Mouse (Mus musculus): ENCODE results near the gene Mpzl2. TPM values are rescaled to one million over a fixed set of nuclear protein-coding genes. Genes with fewer than 3 reads are reported as not detected.
A peak's percentile ranks its signal among the peaks of the same experiment; 100 is the strongest.

Mpzl2 gene
- polyA plus RNA-seq, 1 experiment = 58.9 TPM

DNA sequence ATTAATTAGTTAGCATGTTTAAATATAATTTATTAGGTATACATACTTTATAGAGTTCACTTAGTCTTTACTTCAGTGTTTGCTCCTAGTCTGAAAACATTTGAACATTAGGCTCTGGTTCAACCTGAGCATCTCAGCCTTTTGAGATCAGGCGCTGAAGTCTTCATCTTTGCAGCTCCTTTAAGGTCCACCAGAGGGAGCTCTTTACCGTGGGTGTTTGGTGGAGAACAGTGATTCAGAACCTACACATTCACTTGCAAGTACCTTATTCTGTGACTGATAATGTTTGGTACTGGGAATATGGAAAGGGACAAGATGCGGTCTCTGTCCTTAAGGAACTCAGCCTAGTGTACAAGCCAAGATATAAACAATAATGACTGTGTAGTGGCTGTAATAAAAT lies 16.8 kb upstream of the Mpzl2 start:
- TF ChIP-seq POLR2A (IDR thresholded peaks at IDR 0.05; ENCODE audit: insufficient read depth, low read length) = no peak
- TF ChIP-seq EP300 (IDR thresholded peaks at IDR 0.05; ENCODE audit: insufficient read depth, low read depth, low read length) = no peak
- peak; percentile 27 for TF ChIP-seq CTCF (IDR thresholded peaks at IDR 0.05; ENCODE audit: low read depth, low read length)

DNA sequence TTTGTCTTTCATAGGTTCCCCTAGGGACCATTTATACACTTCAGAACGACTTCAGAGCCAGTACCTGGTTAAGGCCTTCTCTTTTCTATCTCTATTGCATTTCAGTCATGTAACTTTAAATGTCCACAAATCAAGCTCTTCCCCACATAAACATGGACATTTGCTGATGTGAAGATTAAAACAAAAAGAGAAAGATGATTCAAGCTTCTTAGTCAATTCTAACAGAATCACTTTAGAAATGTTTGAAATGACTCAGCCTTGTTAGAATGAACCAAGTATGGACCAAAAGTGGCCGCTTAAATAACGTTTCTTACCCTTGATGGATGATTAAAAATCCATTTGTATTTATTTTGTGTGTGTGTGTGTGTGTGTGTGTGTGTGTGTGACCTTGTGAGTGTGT lies 16.0 kb upstream of the Mpzl2 start:
- Histone ChIP-seq H3K4me3 (ENCODE audit: low read depth, low read length) (no peak overlapping the region), H3K4me1 (ENCODE audit: control insufficient read depth, insufficient read depth, low read length) (no peaks in the 10 kb centered on the region), H3K27ac (ENCODE audit: insufficient read depth, low read length) (no peak overlapping the region), H3K9me3 (replicated peaks; ENCODE audit: control insufficient read depth, insufficient read depth, low read length, poor library complexity, severe bottlenecking) (no peaks in the 10 kb centered on the region), H3K27me3 (ENCODE audit: control insufficient read depth, insufficient read depth, low read length, poor library complexity, severe bottlenecking) (no peaks in the 10 kb centered on the region), H3K9ac (ENCODE audit: low read depth, poor library complexity, severe bottlenecking) (no peak overlapping the region), H3K36me3 (ENCODE audit: control insufficient read depth, insufficient read depth, low read length, poor library complexity, severe bottlenecking) (no peaks in the 10 kb centered on the region)
- TF ChIP-seq POLR2A (IDR thresholded peaks at IDR 0.05; ENCODE audit: insufficient read depth, low read length) = no peak
- TF ChIP-seq EP300 (IDR thresholded peaks at IDR 0.05; ENCODE audit: insufficient read depth, low read depth, low read length) = no peak
- TF ChIP-seq CTCF (IDR thresholded peaks at IDR 0.05; ENCODE audit: low read depth, low read length) = no peak

More for the DNA sequence above, 16.8 kb upstream of the Mpzl2 start:
- Histone ChIP-seq H3K4me1 (ENCODE audit: control insufficient read depth, insufficient read depth, low read length) (no peaks in the 10 kb centered on the region), H3K27ac (ENCODE audit: insufficient read depth, low read length) (no peak overlapping the region), H3K36me3 (ENCODE audit: control insufficient read depth, insufficient read depth, low read length, poor library complexity, severe bottlenecking) (no peaks in the 10 kb centered on the region), H3K9ac (ENCODE audit: low read depth, poor library complexity, severe bottlenecking) (no peak overlapping the region), H3K4me3 (ENCODE audit: low read depth, low read length) (no peak overlapping the region), H3K27me3 (ENCODE audit: control insufficient read depth, insufficient read depth, low read length, poor library complexity, severe bottlenecking) (no peaks in the 10 kb centered on the region), H3K9me3 (replicated peaks; ENCODE audit: control insufficient read depth, insufficient read depth, low read length, poor library complexity, severe bottlenecking) (no peaks in the 10 kb centered on the region)

DNA sequence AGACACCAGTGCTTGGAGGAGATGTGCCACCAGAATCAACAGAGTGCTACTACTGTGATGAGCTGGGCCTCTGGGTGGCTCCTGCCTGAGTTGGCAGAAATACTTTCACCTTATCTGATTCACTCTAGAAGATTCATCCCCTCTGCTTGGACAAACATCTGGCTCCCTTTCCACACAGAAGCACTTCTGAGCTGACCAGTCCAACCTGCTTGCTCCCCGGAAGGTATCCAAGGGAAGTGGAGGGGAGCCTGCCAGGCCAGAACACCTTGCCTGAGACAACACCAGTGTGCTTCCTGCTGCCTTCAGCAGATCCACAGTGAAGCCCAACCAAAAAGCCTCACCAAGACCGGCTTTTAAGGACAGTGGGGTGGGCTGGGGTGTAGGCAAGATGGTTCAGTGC lies 15.4 kb upstream of the Mpzl2 start:
- no peaks in the 10 kb centered on the region for H3K9me3 ChIP-seq (replicated peaks; ENCODE audit: control insufficient read depth, insufficient read depth, low read length, poor library complexity, severe bottlenecking)
- H3K9ac ChIP-seq (ENCODE audit: low read depth, poor library complexity, severe bottlenecking) = no peak overlapping the region
- TF ChIP-seq EP300 (IDR thresholded peaks at IDR 0.05; ENCODE audit: insufficient read depth, low read depth, low read length) = no peak
- TF ChIP-seq CTCF (IDR thresholded peaks at IDR 0.05; ENCODE audit: low read depth, low read length) = no peak
- no peak for TF ChIP-seq POLR2A (IDR thresholded peaks at IDR 0.05; ENCODE audit: insufficient read depth, low read length)

DNA sequence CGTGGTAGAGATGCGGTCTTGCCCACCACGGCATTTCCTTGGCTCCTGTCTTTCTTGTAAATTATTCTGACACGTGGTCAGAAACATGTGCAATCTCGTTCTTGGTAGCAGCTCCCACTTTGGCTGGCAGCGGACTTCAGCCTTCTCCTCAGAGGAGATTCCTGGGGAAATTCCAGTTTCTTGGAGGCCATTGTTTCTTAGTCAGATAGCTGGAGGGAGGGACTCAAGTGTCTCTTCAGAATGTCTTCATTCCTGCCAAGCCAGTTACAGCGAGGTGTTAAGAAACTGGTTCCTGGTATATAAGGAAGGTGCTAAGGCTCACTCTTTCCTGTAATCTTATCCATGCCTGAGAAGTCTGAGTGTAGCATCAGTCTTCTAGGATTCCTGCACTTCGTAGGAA lies 12.2 kb upstream of the Mpzl2 start:
- no peak overlapping the region for H3K9ac ChIP-seq (ENCODE audit: low read depth, poor library complexity, severe bottlenecking)
- no peak overlapping the region for H3K27ac ChIP-seq (ENCODE audit: insufficient read depth, low read length)
- no peaks in the 10 kb centered on the region for H3K27me3 ChIP-seq (ENCODE audit: control insufficient read depth, insufficient read depth, low read length, poor library complexity, severe bottlenecking)
- H3K4me1 ChIP-seq (ENCODE audit: control insufficient read depth, insufficient read depth, low read length) = no peaks in the 10 kb centered on the region
- no peaks in the 10 kb centered on the region for H3K36me3 ChIP-seq (ENCODE audit: control insufficient read depth, insufficient read depth, low read length, poor library complexity, severe bottlenecking)
- H3K9me3 ChIP-seq (replicated peaks; ENCODE audit: control insufficient read depth, insufficient read depth, low read length, poor library complexity, severe bottlenecking) = no peaks in the 10 kb centered on the region
- no peak for TF ChIP-seq POLR2A (IDR thresholded peaks at IDR 0.05; ENCODE audit: insufficient read depth, low read length)
- TF ChIP-seq CTCF (IDR thresholded peaks at IDR 0.05; ENCODE audit: low read depth, low read length) = no peak
- TF ChIP-seq EP300 (IDR thresholded peaks at IDR 0.05; ENCODE audit: insufficient read depth, low read depth, low read length) = no peak
- no peak overlapping the region for H3K4me3 ChIP-seq (ENCODE audit: low read depth, low read length)

More for the DNA sequence above, 15.4 kb upstream of the Mpzl2 start:
- H3K36me3 ChIP-seq (ENCODE audit: control insufficient read depth, insufficient read depth, low read length, poor library complexity, severe bottlenecking) = no peaks in the 10 kb centered on the region
- H3K27ac ChIP-seq (ENCODE audit: insufficient read depth, low read length) = no peak overlapping the region
- no peaks in the 10 kb centered on the region for H3K27me3 ChIP-seq (ENCODE audit: control insufficient read depth, insufficient read depth, low read length, poor library complexity, severe bottlenecking)
- H3K4me3 ChIP-seq (ENCODE audit: low read depth, low read length) = no peak overlapping the region
- no peaks in the 10 kb centered on the region for H3K4me1 ChIP-seq (ENCODE audit: control insufficient read depth, insufficient read depth, low read length)

DNA sequence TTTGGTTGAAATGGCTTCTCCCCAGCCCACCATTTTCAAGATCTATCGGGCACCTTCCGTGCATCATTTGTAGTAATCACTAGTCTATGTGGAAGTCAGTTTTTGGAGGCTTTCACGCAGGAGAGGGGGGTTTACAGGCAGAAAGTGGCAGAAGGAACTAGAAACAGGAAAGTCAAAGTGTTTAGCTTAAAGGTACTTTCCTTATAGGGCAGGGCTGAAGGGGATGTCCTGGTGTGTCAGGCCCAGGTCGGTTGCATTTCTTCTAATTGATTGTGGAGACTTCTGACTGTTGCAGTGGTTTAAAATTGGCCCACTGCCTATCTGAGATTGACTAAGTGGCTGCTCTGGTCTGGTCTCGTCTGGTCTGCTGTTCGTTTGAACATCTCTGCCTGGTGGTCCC lies 9.3 kb upstream of the Mpzl2 start:
- H3K4me3 ChIP-seq (ENCODE audit: low read depth, low read length) = no peak overlapping the region
- H3K27me3 ChIP-seq (ENCODE audit: control insufficient read depth, insufficient read depth, low read length, poor library complexity, severe bottlenecking) = no peaks in the 10 kb centered on the region
- TF ChIP-seq CTCF (IDR thresholded peaks at IDR 0.05; ENCODE audit: low read depth, low read length) (no peak), POLR2A (IDR thresholded peaks at IDR 0.05; ENCODE audit: insufficient read depth, low read length) (no peak), EP300 (IDR thresholded peaks at IDR 0.05; ENCODE audit: insufficient read depth, low read depth, low read length) (no peak)
- no peaks in the 10 kb centered on the region for H3K9me3 ChIP-seq (replicated peaks; ENCODE audit: control insufficient read depth, insufficient read depth, low read length, poor library complexity, severe bottlenecking)
- H3K4me1 ChIP-seq (ENCODE audit: control insufficient read depth, insufficient read depth, low read length) = no peaks in the 10 kb centered on the region
- no peaks in the 10 kb centered on the region for H3K36me3 ChIP-seq (ENCODE audit: control insufficient read depth, insufficient read depth, low read length, poor library complexity, severe bottlenecking)
- H3K9ac ChIP-seq (ENCODE audit: low read depth, poor library complexity, severe bottlenecking) = no peak overlapping the region
- H3K27ac ChIP-seq (ENCODE audit: insufficient read depth, low read length) = no peak overlapping the region

DNA sequence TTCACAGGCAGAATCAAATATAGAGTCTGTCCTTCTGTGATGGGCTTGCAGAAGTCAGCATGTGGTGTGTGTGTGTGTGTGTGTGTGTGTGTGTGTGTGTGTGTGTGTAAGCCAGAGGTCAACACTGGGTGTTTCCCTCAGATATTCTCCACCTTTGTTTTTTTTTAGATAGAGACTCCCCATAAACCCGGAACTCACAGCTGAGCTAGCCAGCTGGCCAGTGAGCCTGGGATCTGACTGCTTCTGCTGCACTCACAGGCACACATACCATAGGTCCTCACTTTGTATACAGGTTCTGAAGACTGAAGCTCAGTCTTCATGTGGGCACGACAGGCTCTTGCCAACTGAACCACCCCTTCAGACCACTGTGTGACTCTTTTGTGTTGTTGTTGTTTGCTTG lies 7.3 kb upstream of the Mpzl2 start:
- Histone ChIP-seq H3K9me3 (replicated peaks; ENCODE audit: control insufficient read depth, insufficient read depth, low read length, poor library complexity, severe bottlenecking) (no peaks in the 10 kb centered on the region), H3K27ac (ENCODE audit: insufficient read depth, low read length) (no peak overlapping the region), H3K4me3 (ENCODE audit: low read depth, low read length) (no peak overlapping the region), H3K9ac (ENCODE audit: low read depth, poor library complexity, severe bottlenecking) (no peak overlapping the region), H3K36me3 (ENCODE audit: control insufficient read depth, insufficient read depth, low read length, poor library complexity, severe bottlenecking) (no peaks in the 10 kb centered on the region), H3K27me3 (ENCODE audit: control insufficient read depth, insufficient read depth, low read length, poor library complexity, severe bottlenecking) (no peaks in the 10 kb centered on the region), H3K4me1 (ENCODE audit: control insufficient read depth, insufficient read depth, low read length) (no peaks in the 10 kb centered on the region)
- TF ChIP-seq CTCF (IDR thresholded peaks at IDR 0.05; ENCODE audit: low read depth, low read length) (no peak), POLR2A (IDR thresholded peaks at IDR 0.05; ENCODE audit: insufficient read depth, low read length) (no peak), EP300 (IDR thresholded peaks at IDR 0.05; ENCODE audit: insufficient read depth, low read depth, low read length) (no peak)
